Mouse (Mus musculus) cerebellum, adult 9-10 months (tissue): ENCODE results near the gene Prelid3b.

Experiments
- DNase-seq: peaks from one replicate; pipeline ENCODE4 v3.0.0; 2022

The Prelid3b gene

GRCm38 (mm10) chr2:174424301-174425085 lies 48.4 kb downstream of the Prelid3b start:
- no peak for DNase-seq

GRCm38 (mm10) chr2:174421107-174421506 lies 51.8 kb downstream of the Prelid3b start:
- no peak for DNase-seq

- peak; percentile 94 for DNase-seq
Measured at GRCm38 (mm10) chr2:174415731-174416310, 57.1 kb downstream of the Prelid3b start, which contains the start of gene Nelfcd. TSS of gene Nelfcd (plus strand) at chr2:174415804.
